Mouse (Mus musculus) adrenal gland, postnatal 14 days (tissue): ENCODE results near the gene Itpripl2. TPM values are rescaled to one million over a fixed set of nuclear protein-coding genes. Genes with fewer than 3 reads are reported as not detected.
A peak's percentile ranks its signal among the peaks of the same experiment; 100 is the strongest.

Source experiments
- DNase-seq: peaks from one replicate; pipeline ENCODE4 v3.0.0; 2021; ENCODE audit warnings: mixed read lengths
- total RNA-seq: library from RNA; stranded (reverse); gene quantifications from 2 replicates; pipeline ENCODE4 v1.2.3, GENCODE M21; 2021

Gene Itpripl2
- total RNA-seq, 1 experiment from 2014 or later = 16.6 TPM

- DNase-seq = no peak
Observed at GRCm38 (mm10) chr7:118488060-118488664, 3.6 kb downstream of the Itpripl2 start.

GRCm38 (mm10) chr7:118486917-118487316, 4.9 kb downstream of the Itpripl2 start:
- no peak for DNase-seq

GRCm38 (mm10) chr7:118483996-118484395, 7.8 kb downstream of the Itpripl2 start:
- no peak for DNase-seq

GRCm38 (mm10) chr7:118482001-118482400, 9.8 kb downstream of the Itpripl2 start:
- no peak for DNase-seq

GRCm38 (mm10) chr7:118481047-118481810, 10.5 kb downstream of the Itpripl2 start:
- no peak for DNase-seq

- no peak for DNase-seq
Observed at GRCm38 (mm10) chr7:118480160-118480709, 11.5 kb downstream of the Itpripl2 start.

GRCm38 (mm10) chr7:118478835-118479312, 12.9 kb downstream of the Itpripl2 start:
- peak; percentile 27 for DNase-seq

GRCm38 (mm10) chr7:118476428-118476827, 15.3 kb downstream of the Itpripl2 start:
- no peak for DNase-seq

GRCm38 (mm10) chr7:118475008-118475705, 16.6 kb downstream of the Itpripl2 start:
- peak; percentile 55 for DNase-seq

GRCm38 (mm10) chr7:118472886-118473285, 18.9 kb downstream of the Itpripl2 start:
- no peak for DNase-seq

- DNase-seq = no peak
Observed at GRCm38 (mm10) chr7:118468060-118468459, 23.7 kb downstream of the Itpripl2 start.

- DNase-seq = no peak
Observed at GRCm38 (mm10) chr7:118464432-118464831, 27.3 kb downstream of the Itpripl2 start.

- no peak for DNase-seq
Observed at GRCm38 (mm10) chr7:118462818-118463762, 28.7 kb downstream of the Itpripl2 start.

GRCm38 (mm10) chr7:118461400-118462136, 30.2 kb downstream of the Itpripl2 start:
- no peak for DNase-seq

- DNase-seq = no peak
Observed at GRCm38 (mm10) chr7:118453722-118454121, 38.1 kb downstream of the Itpripl2 start.

GRCm38 (mm10) chr7:118452940-118453339, 38.8 kb downstream of the Itpripl2 start:
- DNase-seq = no peak

- peak; percentile 83 for DNase-seq
Observed at GRCm38 (mm10) chr7:118448134-118448967, 43.4 kb downstream of the Itpripl2 start, which contains the start of gene Syt17. Syt17 (minus strand) TSS chr7:118448222.

- DNase-seq = peak; percentile 72
Observed at GRCm38 (mm10) chr7:118447291-118448133, 44.3 kb downstream of the Itpripl2 start.
